Mouse (Mus musculus): Measurements from ENCODE around the gene Xlr3c. TPM values are rescaled to one million over a fixed set of nuclear protein-coding genes. Genes with fewer than 3 reads are reported as not detected.
"Not testable (repeated sequence)": the region's sequence is repeated elsewhere in the genome, so short reads cannot be mapped to it uniquely, and the experiment has no call there.

Xlr3c gene
- total RNA-seq (2021): not detected

DNA sequence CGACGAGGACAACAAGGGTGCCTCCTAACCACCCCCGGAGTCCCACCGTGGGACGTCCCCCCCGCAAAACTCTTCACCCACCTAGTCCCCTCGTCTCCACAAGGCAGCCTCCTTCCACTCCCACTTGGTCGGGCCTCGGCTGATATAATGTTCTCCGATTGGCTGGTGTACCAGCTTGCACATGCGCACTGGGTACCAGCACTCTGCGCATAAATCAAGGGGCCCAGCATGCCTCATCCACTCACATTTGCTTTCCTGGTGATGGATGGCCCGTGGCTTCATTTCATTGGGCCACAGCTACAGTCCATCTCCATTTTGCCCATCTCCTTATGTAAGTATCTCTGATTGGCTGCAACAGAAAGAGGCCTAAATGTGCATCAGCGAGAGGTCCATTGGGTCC is at the start of gene Xlr3c:
Xlr3c (minus strand) TSS at position 121 of the 400 bp plus-strand sequence.
- DNase-seq (ENCODE audit: low spot score in 2 of 2); intact Hi-C loops (cut with DNase I): not testable (repeated sequence)

DNA sequence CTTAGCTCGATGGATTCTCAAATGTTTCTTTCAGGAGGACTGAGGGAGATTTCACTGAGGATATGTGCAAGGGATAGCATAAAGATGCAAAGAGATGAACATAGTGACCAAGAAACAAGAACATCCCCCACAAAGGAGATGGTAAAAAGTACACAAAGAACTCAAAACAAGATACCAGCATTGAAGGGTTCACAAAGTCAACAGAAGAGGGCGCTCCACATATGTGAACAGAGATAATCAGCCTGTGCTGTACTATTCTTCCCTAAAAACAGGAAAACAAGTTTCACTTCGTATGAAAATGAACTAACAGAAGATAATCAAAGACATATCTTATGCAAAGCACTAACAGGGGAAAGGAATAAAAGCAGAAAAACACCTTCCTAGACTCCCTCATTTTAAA is 47.3 kb upstream of the Xlr3c start:
- intact Hi-C loops (cut with DNase I): loop anchor here (5.0 kb wide), 2 partner anchors 120 to 180 kb away; no protein-coding TSS in a partner anchor

DNA sequence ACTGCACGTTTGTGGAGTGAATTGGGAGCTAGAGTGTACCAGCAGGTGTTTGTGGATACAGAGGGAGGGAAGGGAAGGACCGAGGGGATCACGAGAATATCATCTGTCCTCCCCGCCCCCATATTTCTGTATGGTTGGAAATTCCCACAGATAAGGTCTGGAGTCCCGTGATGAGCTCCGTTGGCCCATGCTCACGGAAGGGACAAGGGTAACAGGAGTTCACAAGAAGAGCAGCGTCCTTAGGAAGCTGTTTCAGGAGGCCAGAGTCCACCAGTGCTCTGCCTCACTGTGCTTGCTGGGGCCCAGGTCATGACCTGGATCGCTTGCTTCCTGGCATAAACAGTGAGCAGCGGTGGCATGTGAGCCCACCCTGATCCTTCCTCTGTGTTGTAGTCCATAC is 30.6 kb upstream of the Xlr3c start:
- DNase-seq (ENCODE audit: low spot score in 2 of 2); intact Hi-C loops (cut with DNase I): not testable (repeated sequence)

More for the DNA sequence above, 47.3 kb upstream of the Xlr3c start:
- DNase-seq (ENCODE audit: low spot score in 2 of 2): no peak

DNA sequence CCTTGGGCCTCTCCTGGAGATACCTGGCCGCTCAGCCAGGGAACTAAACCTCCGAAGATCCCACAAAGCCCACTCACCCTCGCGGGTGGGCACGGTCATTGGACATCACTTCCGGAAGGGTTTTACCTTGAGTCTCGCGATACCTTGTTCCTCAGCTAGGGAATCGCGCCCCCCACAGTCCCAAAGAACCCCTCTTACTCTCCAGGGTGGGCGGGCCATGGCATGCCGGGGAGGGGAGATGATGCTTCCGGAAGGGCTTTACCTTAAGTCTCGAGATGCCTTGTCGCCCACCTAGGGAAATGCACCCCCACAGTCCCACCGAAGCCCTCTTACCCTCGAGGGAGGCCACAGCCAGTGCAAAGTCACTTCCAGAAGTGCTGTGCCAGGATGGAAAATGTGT is 27.7 kb upstream of the Xlr3c start, which contains the start of the genes Xlr5a and Xlr5c:
Xlr5a (minus strand) TSS at position 101 of the 400 bp plus-strand sequence.
Xlr5c (minus strand) TSS at position 101 of the 400 bp plus-strand sequence.
- DNase-seq (ENCODE audit: low spot score in 2 of 2); intact Hi-C loops (cut with DNase I): not testable (repeated sequence)

DNA sequence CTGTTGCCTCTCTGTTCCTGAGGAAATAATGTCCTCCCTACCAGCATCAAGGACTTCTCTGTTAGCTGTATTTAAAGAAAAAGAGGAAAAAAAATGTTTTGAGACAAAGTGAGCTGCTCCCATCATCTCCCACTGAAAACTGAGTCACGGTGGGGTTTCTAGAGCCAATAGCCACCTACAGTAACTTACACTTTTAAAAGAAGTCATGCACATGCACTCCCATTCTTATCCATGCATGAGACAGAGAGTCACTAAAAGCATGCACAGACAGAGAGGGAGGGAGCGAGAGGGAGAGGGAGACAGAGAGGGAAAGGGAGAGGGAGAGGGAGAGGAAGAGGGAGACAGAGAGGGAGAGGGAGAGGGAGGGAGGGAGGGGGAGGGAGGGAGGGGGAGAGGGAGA is 2.8 kb downstream of the Xlr3c start:
- peak in 1 of 2 experiments; percentile 3 for DNase-seq (ENCODE audit: low spot score in 2 of 2)
- intact Hi-C loops (cut with DNase I): not testable (repeated sequence)

DNA sequence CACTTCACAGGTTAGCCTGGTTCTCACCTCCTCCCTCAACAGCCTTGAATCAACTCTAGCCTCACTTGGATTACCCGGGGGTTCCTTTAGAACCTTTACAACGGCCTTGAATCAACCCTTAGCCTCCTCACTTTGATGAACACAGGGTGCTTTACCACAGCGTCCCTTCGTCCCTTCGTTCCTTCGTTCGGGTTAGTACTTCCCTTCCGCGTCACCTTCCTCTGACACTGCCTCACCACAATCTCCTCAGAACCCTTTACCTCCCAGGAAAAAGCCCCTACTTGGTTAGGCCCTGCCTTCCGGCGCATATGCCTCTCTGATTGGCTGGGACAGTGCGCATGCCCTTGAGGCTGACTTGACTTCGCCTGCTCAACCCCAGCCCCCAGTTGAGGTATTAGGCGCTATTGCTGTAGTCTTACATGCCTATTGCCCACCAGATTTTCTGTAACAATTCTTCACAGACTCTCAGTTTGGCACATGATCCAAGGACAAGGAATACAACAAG is 22.3 kb downstream of the Xlr3c start, which contains the start of gene Xlr4c:
Xlr4c (minus strand) TSS at position 310 of the 505 bp plus-strand sequence.
- intact Hi-C loops (cut with DNase I); DNase-seq (ENCODE audit: low spot score in 2 of 2): not testable (repeated sequence)

DNA sequence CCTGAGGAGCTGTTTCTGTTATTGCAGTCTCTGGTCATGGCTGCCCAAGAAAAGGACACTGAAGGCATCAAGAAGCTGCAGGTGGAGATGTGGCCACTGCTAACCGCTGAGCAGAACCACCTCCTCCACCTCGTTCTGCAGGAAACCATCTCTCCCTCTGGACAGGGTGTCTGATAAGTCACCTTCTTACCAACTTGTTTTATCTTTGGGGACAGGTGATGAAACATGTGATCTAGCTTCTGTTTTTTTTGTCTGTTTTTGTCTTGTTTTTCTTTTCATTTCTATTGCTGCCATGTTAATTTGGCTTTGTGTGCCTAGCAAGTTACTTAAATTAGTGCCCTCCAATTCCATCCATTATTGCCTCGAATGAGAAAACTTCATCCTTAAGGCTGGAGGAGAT is 35.9 kb downstream of the Xlr3c start:
- DNase-seq (ENCODE audit: low spot score in 2 of 2): no peak
- intact Hi-C loops (cut with DNase I): no loop called here

DNA sequence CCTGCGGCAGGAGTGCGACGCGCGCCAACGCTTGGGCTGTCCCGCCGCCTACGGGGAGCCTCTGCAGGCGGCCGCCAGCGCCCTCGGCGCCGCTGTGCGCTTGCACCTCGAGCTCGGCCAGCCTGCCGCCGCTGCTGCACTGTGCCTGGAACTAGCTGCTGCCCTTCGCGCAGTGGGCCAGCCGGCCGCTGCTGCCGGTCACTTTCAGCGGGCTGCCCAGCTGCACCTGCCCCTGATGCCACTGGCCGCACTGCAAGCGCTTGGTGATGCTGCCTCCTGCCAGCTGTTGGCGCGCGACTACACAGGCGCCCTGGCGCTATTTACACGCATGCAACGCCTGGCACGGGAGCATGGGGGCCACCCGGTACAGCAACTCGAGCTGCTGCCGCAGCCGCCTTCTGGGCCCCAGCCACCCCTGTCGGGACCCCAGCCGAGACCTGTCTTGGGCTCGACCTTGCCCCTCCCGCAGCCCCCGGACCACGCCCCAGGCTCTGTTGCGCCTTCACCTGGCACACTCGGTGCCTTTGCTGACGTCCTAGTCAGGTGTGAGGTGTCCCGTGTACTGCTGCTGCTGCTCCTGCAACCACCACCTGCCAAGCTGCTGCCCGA is 36.5 kb downstream of the Xlr3c start:
- intact Hi-C loops (cut with DNase I): no loop called here
- peak; percentile 64 to 76 for DNase-seq (ENCODE audit: low spot score in 2 of 2)

DNA sequence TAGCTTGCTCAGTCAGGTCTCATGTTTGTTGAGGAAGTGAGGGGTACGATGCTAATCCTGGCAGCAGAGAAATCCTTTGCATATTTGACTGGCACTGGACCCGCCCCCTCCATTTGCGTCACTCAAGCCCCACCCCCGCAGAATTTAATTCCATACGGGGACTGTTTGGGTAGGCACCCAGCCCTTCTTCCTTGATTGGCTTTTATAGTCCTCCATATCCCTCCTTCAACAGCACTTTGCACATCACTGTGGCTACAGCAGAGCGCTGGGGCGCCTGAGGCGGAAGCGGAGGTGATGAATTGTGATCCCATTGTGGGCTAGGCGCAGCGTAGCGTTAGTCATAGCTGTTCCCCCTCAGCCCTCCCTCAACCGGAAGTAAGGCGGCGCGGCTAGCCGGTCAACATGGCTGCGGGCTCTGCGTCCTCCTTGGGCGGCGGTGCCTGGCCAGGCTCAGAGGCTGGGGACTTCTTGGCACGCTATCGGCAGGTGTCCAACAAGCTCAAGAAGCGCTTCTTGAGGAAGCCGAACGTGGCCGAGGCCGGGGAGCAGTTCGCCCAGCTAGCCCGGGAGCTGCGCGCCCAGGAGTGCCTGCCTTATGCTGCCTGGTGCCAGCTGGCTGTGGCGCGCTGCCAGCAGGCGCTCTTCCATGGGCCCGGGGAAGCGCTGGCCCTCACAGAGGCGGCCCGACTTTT is 37.1 kb downstream of the Xlr3c start, which contains the start of gene F8a:
F8a (plus strand) TSS at position 378 of the 692 bp plus-strand sequence.
- intact Hi-C loops (cut with DNase I): no loop called here
- DNase-seq (ENCODE audit: low spot score in 2 of 2): peak; percentile 76 to 80

DNA sequence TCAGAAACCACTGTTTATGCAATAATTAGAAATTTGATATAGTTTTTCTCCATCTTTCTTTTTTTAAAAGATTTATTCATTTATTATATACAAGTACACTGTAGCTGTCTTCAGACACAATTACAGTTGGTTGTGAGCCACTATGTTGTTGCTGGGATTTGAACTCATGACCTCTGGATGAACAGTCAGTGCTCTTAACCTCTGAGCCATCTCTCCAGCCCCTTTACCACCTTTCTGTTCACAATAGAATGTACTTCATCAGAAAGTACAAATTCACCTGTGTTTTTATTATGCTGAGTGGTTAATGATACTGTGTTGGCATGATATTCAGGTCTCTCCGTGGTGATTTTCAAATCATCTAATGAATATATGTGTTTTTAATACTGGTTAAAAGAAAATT is 39.8 kb downstream of the Xlr3c start:
- no peak for DNase-seq (ENCODE audit: low spot score in 2 of 2)
- intact Hi-C loops (cut with DNase I): no loop called here

DNA sequence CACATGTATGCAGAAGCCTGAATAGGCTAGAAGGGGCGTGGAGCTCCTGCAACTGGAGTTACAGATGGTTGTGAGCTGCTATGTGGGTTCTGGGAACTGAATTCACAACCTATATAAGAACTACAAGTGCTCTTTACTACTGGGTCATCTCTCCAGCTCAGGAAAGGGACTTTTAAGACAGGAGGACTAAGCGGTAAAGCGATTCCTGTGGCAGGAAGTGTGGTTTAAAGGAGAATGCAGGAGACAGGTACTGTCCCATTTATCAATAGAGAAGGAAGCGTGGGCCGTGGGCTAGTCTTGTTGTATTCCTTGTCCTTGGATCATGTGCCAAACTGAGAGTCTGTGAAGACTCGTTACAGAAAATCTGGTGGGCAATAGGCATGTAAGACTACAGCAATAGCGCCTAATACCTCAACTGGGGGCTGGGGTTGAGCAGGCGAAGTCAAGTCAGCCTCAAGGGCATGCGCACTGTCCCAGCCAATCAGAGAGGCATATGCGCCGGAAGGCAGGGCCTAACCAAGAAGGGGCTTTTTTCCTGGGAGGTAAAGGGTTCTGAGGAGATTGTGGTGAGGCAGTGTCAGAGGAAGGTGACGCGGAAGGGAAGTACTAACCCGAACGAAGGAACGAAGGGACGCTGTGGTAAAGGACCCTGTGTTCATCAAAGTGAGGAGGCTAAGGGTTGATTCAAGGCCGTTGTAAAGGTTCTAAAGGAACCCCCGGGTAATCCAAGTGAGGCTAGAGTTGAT is 51.2 kb downstream of the Xlr3c start, which contains the start of gene Xlr4b:
Xlr4b (plus strand) TSS at position 515 of the 746 bp plus-strand sequence.
- DNase-seq (ENCODE audit: low spot score in 2 of 2); intact Hi-C loops (cut with DNase I): not testable (repeated sequence)

Other genes starting within 250 kb of the Xlr3c start
- under 1 TPM; 0.30 to 0.48 TPM for gene Pnma5, start 228.3 kb downstream of the Xlr3c start, total RNA-seq (2021)
- 10 to 100 TPM; 13.7 to 16.0 TPM for gene Pnma3, start 200.6 kb downstream of the Xlr3c start, total RNA-seq (2021)
- 1 to 10 TPM in 1 of 2 experiments, under 1 TPM in 1; 0.59 to 1.7 TPM for gene Xlr4a, start 182.9 kb downstream of the Xlr3c start, total RNA-seq (2021)
- 1 to 10 TPM; 2.9 to 4.2 TPM for gene Xlr3a, start 168.3 kb downstream of the Xlr3c start, total RNA-seq (2021)
- under 1 TPM in 1 of 2 experiments, not detected in 1; 0.70 TPM for gene Gm14685, start 148.3 kb downstream of the Xlr3c start, total RNA-seq (2021)
- not detected for gene Xlr5b, start 116.6 kb downstream of the Xlr3c start, total RNA-seq (2021)
- gene DXBay18, start 115.9 kb downstream of the Xlr3c start, total RNA-seq (2021): 1 to 10 TPM; 1.2 TPM
- not detected for gene Spin2d, start 88.4 kb downstream of the Xlr3c start, total RNA-seq (2021)
- 10 to 100 TPM in 1 of 2 experiments, 1 to 10 TPM in 1; 2.3 to 10.1 TPM for gene Xlr3b, start 73.2 kb downstream of the Xlr3c start, total RNA-seq (2021)
- 1 to 10 TPM in 1 of 2 experiments, under 1 TPM in 1; 0.27 to 1.3 TPM for gene Xlr4b, start 51.1 kb downstream of the Xlr3c start, total RNA-seq (2021)
- 10 to 100 TPM; 14.9 to 17.3 TPM for gene F8a, start 37.1 kb downstream of the Xlr3c start, total RNA-seq (2021)
- not detected for gene Xlr4c, start 22.3 kb downstream of the Xlr3c start, total RNA-seq (2021)
- gene Xlr5a, start 27.6 kb upstream of the Xlr3c start, total RNA-seq (2021): not detected
- not detected for gene Xlr5c, start 27.6 kb upstream of the Xlr3c start, total RNA-seq (2021)
- not detected for gene Gm45015, start 71.5 kb upstream of the Xlr3c start, total RNA-seq (2021)
- 10 to 100 TPM; 17.7 to 20.3 TPM for gene Zfp275, start 77.2 kb upstream of the Xlr3c start, total RNA-seq (2021)
- not detected for gene Gm18336, start 133.3 kb upstream of the Xlr3c start, total RNA-seq (2021)
- 1 to 10 TPM; 1.2 to 2.8 TPM for gene Zfp92, start 145.7 kb upstream of the Xlr3c start, total RNA-seq (2021)
- gene Trex2, start 170.0 kb upstream of the Xlr3c start, total RNA-seq (2021): not detected
- 1 to 10 TPM; 6.7 to 8.9 TPM for gene Haus7, start 193.7 kb upstream of the Xlr3c start, total RNA-seq (2021)
- 10 to 100 TPM; 15.2 to 19.5 TPM for gene Bgn, start 218.2 kb upstream of the Xlr3c start, total RNA-seq (2021)
- gene Atp2b3, start 237.7 kb upstream of the Xlr3c start, total RNA-seq (2021): 10 to 100 TPM; 95.2 to 98.6 TPM